Mouse (Mus musculus): ENCODE data around the gene Tpk1.

Tpk1 gene

GRCm38 (mm10) chr6:43435987-43436541 is 230.0 kb downstream of the Tpk1 start:
- no peak for DNase-seq (ENCODE audit: low read depth, low spot score)

GRCm38 (mm10) chr6:43434365-43434764 is 231.7 kb downstream of the Tpk1 start:
- no peak for DNase-seq (ENCODE audit: low read depth, low spot score)

GRCm38 (mm10) chr6:43424978-43425377 is 241.1 kb downstream of the Tpk1 start:
- DNase-seq (ENCODE audit: low read depth, low spot score) = no peak

GRCm38 (mm10) chr6:43420358-43420979 is 245.6 kb downstream of the Tpk1 start:
- DNase-seq (ENCODE audit: low read depth, low spot score) = no peak

GRCm38 (mm10) chr6:43408949-43409348 is 257.1 kb downstream of the Tpk1 start:
- no peak for DNase-seq (ENCODE audit: low read depth, low spot score)

GRCm38 (mm10) chr6:43403076-43403475 is 263.0 kb downstream of the Tpk1 start:
- no peak for DNase-seq (ENCODE audit: low read depth, low spot score)

GRCm38 (mm10) chr6:43402219-43402997 is 263.7 kb downstream of the Tpk1 start:
- DNase-seq (ENCODE audit: low read depth, low spot score) = no peak

- DNase-seq (ENCODE audit: low read depth, low spot score) = no peak
Measured at GRCm38 (mm10) chr6:43396426-43396825, 269.7 kb downstream of the Tpk1 start.

- DNase-seq (ENCODE audit: low read depth, low spot score) = no peak
Measured at GRCm38 (mm10) chr6:43395538-43395937, 270.5 kb downstream of the Tpk1 start.

GRCm38 (mm10) chr6:43391358-43391757 is 274.7 kb downstream of the Tpk1 start:
- no peak for DNase-seq (ENCODE audit: low read depth, low spot score)

- DNase-seq (ENCODE audit: low read depth, low spot score) = no peak
Measured at GRCm38 (mm10) chr6:43387273-43387672, 278.8 kb downstream of the Tpk1 start.

GRCm38 (mm10) chr6:43384841-43385240 is 281.2 kb downstream of the Tpk1 start:
- DNase-seq (ENCODE audit: low read depth, low spot score) = no peak

GRCm38 (mm10) chr6:43384304-43384703 is 281.8 kb downstream of the Tpk1 start:
- no peak for DNase-seq (ENCODE audit: low read depth, low spot score)

GRCm38 (mm10) chr6:43382750-43383149 is 283.3 kb downstream of the Tpk1 start:
- no peak for DNase-seq (ENCODE audit: low read depth, low spot score)

- DNase-seq (ENCODE audit: low read depth, low spot score) = no peak
Measured at GRCm38 (mm10) chr6:43382284-43382683, 283.8 kb downstream of the Tpk1 start.

GRCm38 (mm10) chr6:43373206-43373605 is 292.9 kb downstream of the Tpk1 start:
- no peak for DNase-seq (ENCODE audit: low read depth, low spot score)

GRCm38 (mm10) chr6:43367434-43367945 is 298.6 kb downstream of the Tpk1 start:
- DNase-seq (ENCODE audit: low read depth, low spot score) = no peak

- no peak for DNase-seq (ENCODE audit: low read depth, low spot score)
Measured at GRCm38 (mm10) chr6:43366952-43367351, 299.1 kb downstream of the Tpk1 start.

- no peak for DNase-seq (ENCODE audit: low read depth, low spot score)
Measured at GRCm38 (mm10) chr6:43363917-43364316, 302.2 kb downstream of the Tpk1 start.

- DNase-seq (ENCODE audit: low read depth, low spot score) = no peak
Measured at GRCm38 (mm10) chr6:43363291-43363820, 302.7 kb downstream of the Tpk1 start.

- DNase-seq (ENCODE audit: low read depth, low spot score) = no peak
Measured at GRCm38 (mm10) chr6:43361248-43361647, 304.8 kb downstream of the Tpk1 start.

- no peak for DNase-seq (ENCODE audit: low read depth, low spot score)
Measured at GRCm38 (mm10) chr6:43360214-43360613, 305.9 kb downstream of the Tpk1 start.
